Mouse (Mus musculus): ENCODE measurements around the gene Kazn.

GRCm38 (mm10) chr4:142053261-142053660, 185.9 kb downstream of the Kazn start:
- no peak for TF ChIP-seq POLR2A (IDR thresholded peaks at IDR 0.05; ENCODE audit: insufficient read depth, low read length)
- no peak for TF ChIP-seq CTCF (IDR thresholded peaks at IDR 0.05; ENCODE audit: low read depth, low read length)
- TF ChIP-seq EP300 (IDR thresholded peaks at IDR 0.05; ENCODE audit: insufficient read depth, low read depth, low read length), result no peak

All from ES-Bruce4 (cell line).